Mouse (Mus musculus): ENCODE measurements at regions not wholly inside any gene's neighbourhood (a gene's known extent, or its start where the extent isn't known, plus 50 kb on each side); places are given as distances from the start of the nearest gene placed in this dataset.

- TF ChIP-seq E2F4 (IDR thresholded peaks at IDR 0.05; ENCODE audit: insufficient read depth), result no peak
- TF ChIP-seq POLR2A (IDR thresholded peaks at IDR 0.05; ENCODE audit: insufficient read length, low read depth), result no peak
- TF ChIP-seq TCF12 (IDR thresholded peaks at IDR 0.05; ENCODE audit: insufficient read depth, poor library complexity, severe bottlenecking), result no peak
- no peak for TF ChIP-seq TCF3 (IDR thresholded peaks at IDR 0.05; ENCODE audit: insufficient read length, low read depth)
- TF ChIP-seq REST (IDR thresholded peaks at IDR 0.05; ENCODE audit: insufficient read depth, insufficient read length), result no peak
- TF ChIP-seq POLR2AphosphoS2 (IDR thresholded peaks at IDR 0.05; ENCODE audit: insufficient read length, low read depth), result no peak
- TF ChIP-seq MYOD1 (IDR thresholded peaks at IDR 0.05; ENCODE audit: control insufficient read depth in 1 of 3, insufficient read length in 2 of 3, low read depth in 2 of 3), result no peak
- no peak for TF ChIP-seq MAX (IDR thresholded peaks at IDR 0.05; ENCODE audit: low read depth)
- TF ChIP-seq USF1 (IDR thresholded peaks at IDR 0.05; ENCODE audit: low read depth), result no peak
- no peak for TF ChIP-seq CEBPB (IDR thresholded peaks at IDR 0.05; ENCODE audit: insufficient read depth, poor library complexity, severe bottlenecking)
Observed at GRCm38 (mm10) chr3:147981621-147982020, 1008.7 kb downstream of the Adgrl2 start.
